15 mouse cellular contexts compared by ENCODE assay signal in genomic region chr15:89605822-89606570, GRCm38 (mm10). TPM values are rescaled to one million over a fixed set of nuclear protein-coding genes. Genes with fewer than 3 reads are reported as not detected.
DNase-seq lines count a peak whose midpoint lies in the region; ATAC-seq and TF ChIP-seq lines count a peak whose summit lies in the region.
"Had no signal": no experiment of that assay in that cellular context is flagged by ENCODE, and none has a peak within 500 bp of the region (broad histone marks: within the 10 kb centered on the region; RNA-seq: fewer than 3 reads in every experiment).

No protein-coding gene starts in this region.

- no peaks in the 10 kb centered on the region for H3K4me1 ChIP-seq in forebrain, postnatal 0 days (ENCODE audit: insufficient read depth)
- H3K4me1 ChIP-seq in forebrain, embryonic 15.5 days, result no peaks in the 10 kb centered on the region; the same call in 1 of the 2 replicates
- no peaks in the 10 kb centered on the region for H3K4me1 ChIP-seq in liver, embryonic 14.5 days (replicated peaks; ENCODE audit: control insufficient read depth in 2 of 2, insufficient read depth in 2 of 2, low read length in 1 of 2)
- no peaks in the 10 kb centered on the region for H3K4me1 ChIP-seq in liver, embryonic 12.5 days
- peaks cover 20% of the 10 kb centered on the region for H3K4me1 ChIP-seq in E14TG2a.4 (replicated peaks; ENCODE audit: low read depth, low read length)
- H3K4me1 ChIP-seq: embryonic facial prominence, embryonic 13.5 days; stomach, embryonic 15.5 days had no signal

- TF ChIP-seq CTCF in forebrain, postnatal 0 days (IDR thresholded peaks at IDR 0.05; ENCODE audit: low read depth), result 0 out of 2 replicates have a peak, but pooled peaks have one; percentile 32
- TF ChIP-seq CTCF in liver, embryonic 14.5 days (IDR thresholded peaks at IDR 0.05; ENCODE audit: low read depth), result peak; percentile 7; the same call in 1 of the 2 replicates
- TF ChIP-seq CTCF in E14TG2a.4 (conservative IDR thresholded peaks at IDR 0.05; ENCODE audit: low read length), result peak; percentile 37

- 60% methylated on average over 12 of the region's 12 CpGs for WGBS in forebrain, postnatal 0 days
- 72% methylated on average over 12 of the region's 12 CpGs for WGBS in forebrain, embryonic 15.5 days
- WGBS in liver, embryonic 14.5 days (ENCODE audit: insufficient replicate concordance), result 60% methylated on average over 12 of the region's 12 CpGs
- 66% methylated on average over 12 of the region's 12 CpGs for WGBS in liver, embryonic 12.5 days (ENCODE audit: insufficient replicate concordance)

- H3K4me3 ChIP-seq in forebrain, postnatal 0 days (ENCODE audit: low read depth, low read length), result no peak overlapping the region
- no peak overlapping the region for H3K4me3 ChIP-seq in forebrain, embryonic 15.5 days
- no peak overlapping the region for H3K4me3 ChIP-seq in liver, embryonic 14.5 days (ENCODE audit: insufficient read depth in 1 of 2, low read depth in 2 of 2, low read length in 2 of 2)
- no peak overlapping the region for H3K4me3 ChIP-seq in liver, embryonic 12.5 days
- no peak overlapping the region for H3K4me3 ChIP-seq in E14TG2a.4 (replicated peaks; ENCODE audit: low read length)
- H3K4me3 ChIP-seq: embryonic facial prominence, embryonic 13.5 days; stomach, embryonic 15.5 days had no signal

- H3K4me2 ChIP-seq in forebrain, postnatal 0 days (ENCODE audit: low read depth), result no peak overlapping the region
- H3K4me2 ChIP-seq in forebrain, embryonic 15.5 days (replicated peaks), result no peak overlapping the region
- no peak overlapping the region for H3K4me2 ChIP-seq in liver, embryonic 14.5 days (ENCODE audit: low read depth)
- no peak overlapping the region for H3K4me2 ChIP-seq in liver, embryonic 12.5 days
- H3K4me2 ChIP-seq: embryonic facial prominence, embryonic 13.5 days; stomach, embryonic 15.5 days had no signal

- TF ChIP-seq EP300 in liver, embryonic 14.5 days (IDR thresholded peaks at IDR 0.05; ENCODE audit: low read depth), result no peak

- no peaks in the 10 kb centered on the region for H3K36me3 ChIP-seq in forebrain, postnatal 0 days (ENCODE audit: insufficient read depth)
- H3K36me3 ChIP-seq in forebrain, embryonic 15.5 days, result no peaks in the 10 kb centered on the region
- H3K36me3 ChIP-seq in liver, embryonic 14.5 days (replicated peaks; ENCODE audit: control insufficient read depth, insufficient read depth, low read depth), result no peaks in the 10 kb centered on the region
- no peaks in the 10 kb centered on the region for H3K36me3 ChIP-seq in liver, embryonic 12.5 days
- no peaks in the 10 kb centered on the region for H3K36me3 ChIP-seq in E14TG2a.4 (ENCODE audit: insufficient read depth, low read length)
- H3K36me3 ChIP-seq: embryonic facial prominence, embryonic 13.5 days; stomach, embryonic 15.5 days had no signal

- no peaks in the 10 kb centered on the region for H3K27me3 ChIP-seq in forebrain, postnatal 0 days (ENCODE audit: insufficient read depth, low read length)
- no peaks in the 10 kb centered on the region for H3K27me3 ChIP-seq in forebrain, embryonic 15.5 days
- no peaks in the 10 kb centered on the region for H3K27me3 ChIP-seq in liver, embryonic 14.5 days (ENCODE audit: control insufficient read depth, insufficient read depth, low read length)
- H3K27me3 ChIP-seq in liver, embryonic 12.5 days (replicated peaks), result no peaks in the 10 kb centered on the region
- no peaks in the 10 kb centered on the region for H3K27me3 ChIP-seq in E14TG2a.4 (ENCODE audit: insufficient read depth, low read length)
- H3K27me3 ChIP-seq: embryonic facial prominence, embryonic 13.5 days; stomach, embryonic 15.5 days had no signal

- no peak overlapping the region for H3K9ac ChIP-seq in forebrain, postnatal 0 days
- H3K9ac ChIP-seq in forebrain, embryonic 15.5 days (replicated peaks), result no peak overlapping the region
- H3K9ac ChIP-seq in liver, embryonic 14.5 days (replicated peaks), result no peak overlapping the region
- H3K9ac ChIP-seq in liver, embryonic 12.5 days, result no peak overlapping the region
- H3K9ac ChIP-seq: embryonic facial prominence, embryonic 13.5 days; stomach, embryonic 15.5 days had no signal

- ATAC-seq in forebrain, postnatal 0 days, result no peak
- ATAC-seq in forebrain, embryonic 15.5 days (replicated peaks), result no peak
- no peak for ATAC-seq in liver, embryonic 14.5 days (ENCODE audit: insufficient read depth)
- ATAC-seq in liver, embryonic 12.5 days, result no peak
- ATAC-seq: forebrain, embryonic 14.5 days had no signal

- no peaks in the 10 kb centered on the region for H3K9me3 ChIP-seq in forebrain, postnatal 0 days (ENCODE audit: low read length)
- no peaks in the 10 kb centered on the region for H3K9me3 ChIP-seq in forebrain, embryonic 15.5 days
- H3K9me3 ChIP-seq in liver, embryonic 14.5 days (ENCODE audit: control insufficient read depth, low read length), result no peaks in the 10 kb centered on the region
- H3K9me3 ChIP-seq in liver, embryonic 12.5 days (replicated peaks), result no peaks in the 10 kb centered on the region
- peaks cover 8% of the 10 kb centered on the region for H3K9me3 ChIP-seq in E14TG2a.4 (ENCODE audit: low read length)
- H3K9me3 ChIP-seq: stomach, embryonic 15.5 days had no signal

- H3K27ac ChIP-seq in forebrain, postnatal 0 days (ENCODE audit: low read depth, low read length), result no peak overlapping the region
- no peak overlapping the region for H3K27ac ChIP-seq in forebrain, embryonic 15.5 days (replicated peaks)
- H3K27ac ChIP-seq in liver, embryonic 14.5 days, result no peak overlapping the region
- H3K27ac ChIP-seq in liver, embryonic 12.5 days, result no peak overlapping the region
- H3K27ac ChIP-seq: embryonic facial prominence, embryonic 13.5 days; stomach, embryonic 15.5 days had no signal

- DNase-seq in forebrain, postnatal 0 days, result no peak
- DNase-seq in liver, embryonic 14.5 days (ENCODE audit: low read depth in 3 of 3, low spot score in 3 of 3), result no peak
- peak; percentile 44 for DNase-seq in brain, adult 2 months (ENCODE audit: low read depth, low spot score)
- DNase-seq in adrenal gland, adult 8-10 months, result no peak
- no peak for DNase-seq in layer of hippocampus, adult 8-10 months (ENCODE audit: low spot score in 2 of 2)
- DNase-seq: cerebellum, adult 18-20 months; heart, postnatal 14 days; kidney, postnatal 36 days had no signal

RNA-seq across cellular contexts. Expression of gene Rabl2, which starts 14.3 kb away (rescaled TPM):
- 38.6 and 51.3 TPM in 2 replicates for total RNA-seq in forebrain, postnatal 0 days (2014; rRNA removed)
- 62.4 and 62.6 TPM in 2 replicates for polyA plus RNA-seq in forebrain, postnatal 0 days (2015; fragmentation: Nextera tagmentation; extraction: Ambion mirVana)
- polyA plus RNA-seq in forebrain, embryonic 15.5 days (2015; fragmentation: Nextera tagmentation; extraction: Ambion mirVana), result 55.7 and 55.9 TPM in 2 replicates
- polyA plus RNA-seq in liver, embryonic 14.5 days (2012; rRNA removed), result 5.7 and 6.2 TPM in 2 replicates
- polyA plus RNA-seq in liver, embryonic 14.5 days (2014; fragmentation: Nextera tagmentation; extraction: Ambion mirVana), result 6.9 and 7.5 TPM in 2 replicates
- polyA plus RNA-seq in liver, embryonic 12.5 days (2016; fragmentation: Nextera tagmentation; extraction: Ambion mirVana), result 10.3 and 11.2 TPM in 2 replicates
- 10 to 100 TPM in 3 of 4 experiments, 1 to 10 TPM in 1; 9.4 to 20.8 (median 15.1) TPM for total RNA-seq in adrenal gland, adult 8-10 months (2022)
- 10 to 100 TPM; 27.2 to 41.2 (median 32.7) TPM for total RNA-seq in layer of hippocampus, adult 8-10 months (2022)

RNA-seq across cellular contexts. Expression of gene Acr, which starts 37.9 kb away (rescaled TPM):
- total RNA-seq in forebrain, postnatal 0 days (2014; rRNA removed), result 2.0 and 3.6 TPM in 2 replicates
- polyA plus RNA-seq in forebrain, postnatal 0 days (2015; fragmentation: Nextera tagmentation; extraction: Ambion mirVana), result 1.3 and 2.0 TPM in 2 replicates
- 1.6 and 1.7 TPM in 2 replicates for polyA plus RNA-seq in forebrain, embryonic 15.5 days (2015; fragmentation: Nextera tagmentation; extraction: Ambion mirVana)
- polyA plus RNA-seq in liver, embryonic 14.5 days (2012; rRNA removed), result 0.04 and 0.05 TPM in 2 replicates
- polyA plus RNA-seq in liver, embryonic 14.5 days (2014; fragmentation: Nextera tagmentation; extraction: Ambion mirVana), result not detected in 2 replicates
- polyA plus RNA-seq in liver, embryonic 12.5 days (2016; fragmentation: Nextera tagmentation; extraction: Ambion mirVana), result not detected in 2 replicates
- 1 to 10 TPM in 1 of 4 experiments, under 1 TPM in 3; 0.17 to 1.4 (median 0.71) TPM for total RNA-seq in adrenal gland, adult 8-10 months (2022)
- total RNA-seq in layer of hippocampus, adult 8-10 months (2022), result 1 to 10 TPM in 3 of 4 experiments, under 1 TPM in 1; 0.95 to 2.1 (median 1.4) TPM
- total RNA-seq: liver, adult 2 months had no signal
